Mouse (Mus musculus): ENCODE measurements around the gene G6pc3. TPM values are rescaled to one million over a fixed set of nuclear protein-coding genes. Genes with fewer than 3 reads are reported as not detected.

The G6pc3 gene
- polyA plus RNA-seq, 1 experiment from 2014 or later = 29.3 TPM

- Histone ChIP-seq H3K4me3 (ENCODE audit: low read depth, low read length) (peak overlapping the region; percentile 93), H3K36me3 (ENCODE audit: control insufficient read depth, insufficient read depth, low read length) (peaks cover 34% of the 10 kb centered on the region), H3K27me3 (replicated peaks; ENCODE audit: control insufficient read depth, insufficient read depth, low read length) (no peaks in the 10 kb centered on the region), H3K9ac (ENCODE audit: low read depth, low read length) (peak overlapping the region; percentile 95), H3K27ac (replicated peaks; ENCODE audit: low read depth, low read length) (peak overlapping the region; percentile 95), H3K4me2 (ENCODE audit: low read depth, low read length) (peak overlapping the region; percentile 78), H3K9me3 (ENCODE audit: control insufficient read depth, low read length) (no peaks in the 10 kb centered on the region), H3K4me1 (ENCODE audit: control insufficient read depth, insufficient read depth, low read length) (peaks cover 13% of the 10 kb centered on the region)
- no peak for ATAC-seq (ENCODE audit: low read depth)
- DNase-seq (ENCODE audit: low spot score) = no peak
- 4% methylated on average over 7 of the region's 7 CpGs for WGBS
Observed at GRCm38 (mm10) chr11:102184253-102184645, 5.2 kb upstream of the G6pc3 start.

GRCm38 (mm10) chr11:102184646-102185495 lies 4.5 kb upstream of the G6pc3 start, which contains the start of gene Lsm12:
Gene Lsm12 (minus strand): TSS chr11:102185296.
- H3K4me3 ChIP-seq (ENCODE audit: low read depth, low read length) = peak within 1 kb of the TSS; percentile 93

GRCm38 (mm10) chr11:102185677-102186076 lies 3.7 kb upstream of the G6pc3 start:
- DNase-seq (ENCODE audit: low spot score) = no peak

More at GRCm38 (mm10) chr11:102184646-102185495, 4.5 kb upstream of the G6pc3 start, which contains the start of gene Lsm12:
- Histone ChIP-seq H3K27ac (replicated peaks; ENCODE audit: low read depth, low read length) (peak within 1 kb of the TSS; percentile 95), H3K4me1 (ENCODE audit: control insufficient read depth, insufficient read depth, low read length) (peaks cover 13% of the 10 kb centered on the region), H3K27me3 (replicated peaks; ENCODE audit: control insufficient read depth, insufficient read depth, low read length) (no peaks in the 10 kb centered on the region), H3K9me3 (ENCODE audit: control insufficient read depth, low read length) (no peaks in the 10 kb centered on the region), H3K4me2 (ENCODE audit: low read depth, low read length) (peak within 1 kb of the TSS; percentile 78), H3K9ac (ENCODE audit: low read depth, low read length) (peak within 1 kb of the TSS; percentile 95), H3K36me3 (ENCODE audit: control insufficient read depth, insufficient read depth, low read length) (peaks cover 30% of the 10 kb centered on the region)
- WGBS = under 1% methylated on average over 56 of the region's 70 CpGs
- ATAC-seq (ENCODE audit: low read depth) = peak; percentile 87
- peak; percentile 95 for DNase-seq (ENCODE audit: low spot score)

GRCm38 (mm10) chr11:102186235-102186634 lies 3.2 kb upstream of the G6pc3 start:
- peaks cover 21% of the 10 kb centered on the region for H3K4me1 ChIP-seq (ENCODE audit: control insufficient read depth, insufficient read depth, low read length)
- H3K36me3 ChIP-seq (ENCODE audit: control insufficient read depth, insufficient read depth, low read length) = peaks cover 16% of the 10 kb centered on the region
- no peaks in the 10 kb centered on the region for H3K27me3 ChIP-seq (replicated peaks; ENCODE audit: control insufficient read depth, insufficient read depth, low read length)
- H3K9ac ChIP-seq (ENCODE audit: low read depth, low read length) = no peak overlapping the region
- 69% methylated on average over 1 of the region's 1 CpGs for WGBS
- no peak overlapping the region for H3K27ac ChIP-seq (replicated peaks; ENCODE audit: low read depth, low read length)
- H3K9me3 ChIP-seq (ENCODE audit: control insufficient read depth, low read length) = no peaks in the 10 kb centered on the region
- no peak overlapping the region for H3K4me2 ChIP-seq (ENCODE audit: low read depth, low read length)
- ATAC-seq (ENCODE audit: low read depth) = no peak
- no peak for DNase-seq (ENCODE audit: low spot score)
- no peak overlapping the region for H3K4me3 ChIP-seq (ENCODE audit: low read depth, low read length)

More at GRCm38 (mm10) chr11:102185677-102186076, 3.7 kb upstream of the G6pc3 start:
- no peak for ATAC-seq (ENCODE audit: low read depth)
- peaks cover 22% of the 10 kb centered on the region for H3K36me3 ChIP-seq (ENCODE audit: control insufficient read depth, insufficient read depth, low read length)
- H3K4me2 ChIP-seq (ENCODE audit: low read depth, low read length) = peak overlapping the region; percentile 78
- peaks cover 16% of the 10 kb centered on the region for H3K4me1 ChIP-seq (ENCODE audit: control insufficient read depth, insufficient read depth, low read length)
- H3K9ac ChIP-seq (ENCODE audit: low read depth, low read length) = peak overlapping the region; percentile 95; the same call in 1 of the 2 replicates
- peak overlapping the region; percentile 93 for H3K4me3 ChIP-seq (ENCODE audit: low read depth, low read length)
- H3K27ac ChIP-seq (replicated peaks; ENCODE audit: low read depth, low read length) = peak overlapping the region; percentile 95
- no peaks in the 10 kb centered on the region for H3K9me3 ChIP-seq (ENCODE audit: control insufficient read depth, low read length)
- WGBS = 54% methylated on average over 3 of the region's 3 CpGs
- H3K27me3 ChIP-seq (replicated peaks; ENCODE audit: control insufficient read depth, insufficient read depth, low read length) = no peaks in the 10 kb centered on the region

- H3K4me3 ChIP-seq (ENCODE audit: low read depth, low read length) = peak overlapping the region; percentile 61
- ATAC-seq (ENCODE audit: low read depth) (no peak), DNase-seq (ENCODE audit: low spot score) (no peak)
- peaks cover 16% of the 10 kb centered on the region for H3K4me1 ChIP-seq (ENCODE audit: control insufficient read depth, insufficient read depth, low read length)
- H3K9ac ChIP-seq (ENCODE audit: low read depth, low read length) = peak overlapping the region; percentile 70
- no peaks in the 10 kb centered on the region for H3K9me3 ChIP-seq (ENCODE audit: control insufficient read depth, low read length)
- H3K4me2 ChIP-seq (ENCODE audit: low read depth, low read length) = peak overlapping the region; percentile 85
- peak overlapping the region; percentile 65 for H3K27ac ChIP-seq (replicated peaks; ENCODE audit: low read depth, low read length)
- no peaks in the 10 kb centered on the region for H3K27me3 ChIP-seq (replicated peaks; ENCODE audit: control insufficient read depth, insufficient read depth, low read length)
- 68% methylated on average over 6 of the region's 6 CpGs for WGBS
- H3K36me3 ChIP-seq (ENCODE audit: control insufficient read depth, insufficient read depth, low read length) = peaks cover 7% of the 10 kb centered on the region; the same call in 1 of the 2 replicates
Observed at GRCm38 (mm10) chr11:102188980-102189379, 440 bp upstream of the G6pc3 start.

- no peak overlapping the region for H3K27ac ChIP-seq (replicated peaks; ENCODE audit: low read depth, low read length)
- H3K4me3 ChIP-seq (ENCODE audit: low read depth, low read length) = peak overlapping the region; percentile 61
- H3K4me2 ChIP-seq (ENCODE audit: low read depth, low read length) = peak overlapping the region; percentile 85
- DNase-seq (ENCODE audit: low spot score) (no peak), ATAC-seq (ENCODE audit: low read depth) (no peak)
- H3K27me3 ChIP-seq (replicated peaks; ENCODE audit: control insufficient read depth, insufficient read depth, low read length) = no peaks in the 10 kb centered on the region
- peaks cover 13% of the 10 kb centered on the region for H3K4me1 ChIP-seq (ENCODE audit: control insufficient read depth, insufficient read depth, low read length)
- H3K9me3 ChIP-seq (ENCODE audit: control insufficient read depth, low read length) = no peaks in the 10 kb centered on the region
- H3K9ac ChIP-seq (ENCODE audit: low read depth, low read length) = peak overlapping the region; percentile 49
- 39% methylated on average over 4 of the region's 4 CpGs for WGBS
- H3K36me3 ChIP-seq (ENCODE audit: control insufficient read depth, insufficient read depth, low read length) = peaks cover 26% of the 10 kb centered on the region
Observed at GRCm38 (mm10) chr11:102190848-102191247, 1.4 kb downstream of the G6pc3 start.

GRCm38 (mm10) chr11:102193657-102194440 lies 4.4 kb downstream of the G6pc3 start:
- DNase-seq (ENCODE audit: low spot score) (no peak), ATAC-seq (ENCODE audit: low read depth) (no peak)
- no peak overlapping the region for H3K4me3 ChIP-seq (ENCODE audit: low read depth, low read length)
- H3K36me3 ChIP-seq (ENCODE audit: control insufficient read depth, insufficient read depth, low read length) = peaks cover 56% of the 10 kb centered on the region
- 89% methylated on average over 9 of the region's 9 CpGs for WGBS
- no peak overlapping the region for H3K9ac ChIP-seq (ENCODE audit: low read depth, low read length)
- no peak overlapping the region for H3K27ac ChIP-seq (replicated peaks; ENCODE audit: low read depth, low read length)
- H3K4me1 ChIP-seq (ENCODE audit: control insufficient read depth, insufficient read depth, low read length) = peaks cover 12% of the 10 kb centered on the region
- H3K4me2 ChIP-seq (ENCODE audit: low read depth, low read length) = no peak overlapping the region
- no peaks in the 10 kb centered on the region for H3K9me3 ChIP-seq (ENCODE audit: control insufficient read depth, low read length)
- no peaks in the 10 kb centered on the region for H3K27me3 ChIP-seq (replicated peaks; ENCODE audit: control insufficient read depth, insufficient read depth, low read length)

GRCm38 (mm10) chr11:102196018-102196797 lies 6.8 kb downstream of the G6pc3 start:
- Histone ChIP-seq H3K27me3 (replicated peaks; ENCODE audit: control insufficient read depth, insufficient read depth, low read length) (no peaks in the 10 kb centered on the region), H3K27ac (replicated peaks; ENCODE audit: low read depth, low read length) (no peak overlapping the region), H3K4me3 (ENCODE audit: low read depth, low read length) (no peak overlapping the region), H3K4me2 (ENCODE audit: low read depth, low read length) (no peak overlapping the region), H3K36me3 (ENCODE audit: control insufficient read depth, insufficient read depth, low read length) (peaks cover 79% of the 10 kb centered on the region), H3K9me3 (ENCODE audit: control insufficient read depth, low read length) (no peaks in the 10 kb centered on the region), H3K4me1 (ENCODE audit: control insufficient read depth, insufficient read depth, low read length) (no peaks in the 10 kb centered on the region), H3K9ac (ENCODE audit: low read depth, low read length) (no peak overlapping the region)
- no peak for DNase-seq (ENCODE audit: low spot score)
- WGBS = 83% methylated on average over 21 of the region's 21 CpGs
- ATAC-seq (ENCODE audit: low read depth) = no peak
